Mouse (Mus musculus): ENCODE measurements at regions not wholly inside any gene's neighbourhood (a gene's known extent, or its start where the extent isn't known, plus 50 kb on each side); places are given as distances from the start of the nearest gene placed in this dataset.

GRCm38 (mm10) chr11:111747947-111748322 is 682.0 kb downstream of the Kcnj2 start:
- no peak for TF ChIP-seq CTCF (IDR thresholded peaks at IDR 0.05; ENCODE audit: low read depth)
- peak; percentile 52; the same call in 1 of the 2 replicates for TF ChIP-seq EP300 (IDR thresholded peaks at IDR 0.05; ENCODE audit: low read depth)

Measured in liver, embryonic 14.5 days (tissue).